8 mouse cellular contexts compared by ENCODE assay signal in the genomic region with DNA sequence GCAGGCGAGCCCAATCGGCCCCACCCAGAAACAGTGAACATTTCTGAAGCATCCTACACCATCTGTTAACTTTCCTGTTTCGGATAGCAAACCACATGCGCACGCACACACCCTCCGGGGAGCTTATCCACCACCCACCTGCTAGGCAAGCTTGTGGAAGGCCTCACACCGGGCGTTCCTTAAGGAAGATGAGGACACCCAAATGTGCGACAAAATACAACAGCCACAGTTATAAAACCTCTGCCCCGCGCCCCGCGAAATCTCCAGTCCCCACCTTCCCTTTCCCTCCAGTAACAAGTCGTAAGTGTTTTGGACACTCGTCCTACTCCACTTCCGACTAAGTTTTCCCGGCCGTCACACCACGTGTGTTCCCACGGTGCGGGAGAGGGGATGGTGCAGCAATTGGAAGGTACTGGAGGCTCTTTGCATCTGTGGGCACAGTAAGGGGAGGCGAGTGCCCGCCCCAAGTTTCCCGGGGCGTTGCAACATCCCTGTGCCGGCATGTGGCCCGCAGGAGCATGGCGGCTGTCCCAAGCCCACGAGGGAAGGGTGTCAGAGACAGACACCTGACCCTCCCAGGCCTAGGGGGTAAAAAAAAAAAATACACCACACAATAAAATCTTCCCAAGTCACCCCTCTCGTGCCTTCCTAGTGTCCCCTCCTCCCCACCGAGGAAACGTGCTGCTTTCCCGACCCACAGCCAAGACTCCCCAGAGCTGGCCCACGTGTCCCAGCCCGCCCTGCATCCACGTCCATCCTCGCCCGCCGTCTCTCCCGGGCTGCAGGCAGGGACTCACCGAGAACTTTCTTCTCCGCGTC. TPM values are rescaled to one million over a fixed set of nuclear protein-coding genes. Genes with fewer than 3 reads are reported as not detected.
A peak's percentile ranks its signal among the peaks of the same experiment; 100 is the strongest.
DNase-seq lines count a peak whose midpoint lies in the region; ATAC-seq and TF ChIP-seq lines count a peak whose summit lies in the region.

No protein-coding gene starts in this region.

- no peak for TF ChIP-seq CTCF in cerebellum, adult 2 months (IDR thresholded peaks at IDR 0.05; ENCODE audit: borderline replicate concordance, insufficient read depth, low read depth, low read length)

- no peaks in the 10 kb centered on the region for H3K27me3 ChIP-seq in cerebellum, adult 2 months (ENCODE audit: control insufficient read depth, insufficient read depth, low read length)
- peaks cover 10% of the 10 kb centered on the region for H3K27me3 ChIP-seq in hindbrain, embryonic 10.5 days (ENCODE audit: insufficient read depth, poor library complexity, severe bottlenecking)

- peaks cover 17% of the 10 kb centered on the region for H3K4me1 ChIP-seq in cerebellum, adult 2 months (ENCODE audit: control insufficient read depth, insufficient read depth, low read length)
- peaks cover 40% of the 10 kb centered on the region for H3K4me1 ChIP-seq in hindbrain, embryonic 10.5 days (replicated peaks)

- under 1% methylated on average over 43 of the region's 43 CpGs for WGBS in cerebellum, adult 2 months
- under 1% methylated on average over 43 of the region's 43 CpGs for WGBS in hindbrain, embryonic 10.5 days

- no peaks in the 10 kb centered on the region for H3K9me3 ChIP-seq in hindbrain, embryonic 10.5 days

- H3K27ac ChIP-seq in cerebellum, adult 2 months (ENCODE audit: insufficient read depth, low read length) = peak overlapping the region; percentile 4; the same call in 1 of the 2 replicates
- H3K27ac ChIP-seq in hindbrain, embryonic 10.5 days = peak overlapping the region; percentile 93

- H3K36me3 ChIP-seq in hindbrain, embryonic 10.5 days = no peaks in the 10 kb centered on the region

- DNase-seq in MN1 (ENCODE audit: low spot score) = peak; percentile 62
- DNase-seq in cerebellum, adult 2 months = peak; percentile 71 to 73
- DNase-seq in hindbrain, embryonic 10.5 days (ENCODE audit: low spot score) = peak; percentile 61
- peak; percentile 35 to 40 for DNase-seq in layer of hippocampus, postnatal 25 days (ENCODE audit: extremely low spot score in 1 of 2, low spot score in 1 of 2)
- peak; percentile 65 for DNase-seq in lung, postnatal 14 days
- DNase-seq in ovary, postnatal 36 days (ENCODE audit: low spot score) = peak; percentile 59
- DNase-seq in thymus, postnatal 36 days = peak; percentile 11 to 32

- peak; percentile 74 for ATAC-seq in frontal cortex, adult (ENCODE audit: low TSS enrichment)

- H3K4me3 ChIP-seq in cerebellum, adult 2 months (replicated peaks; ENCODE audit: insufficient read depth, low read depth, low read length) = peak overlapping the region; percentile 69
- H3K4me3 ChIP-seq in hindbrain, embryonic 10.5 days = peak overlapping the region; percentile 81

- TF ChIP-seq POLR2A in cerebellum, adult 2 months (IDR thresholded peaks at IDR 0.05; ENCODE audit: borderline replicate concordance, insufficient read depth, low read length) = 0 out of 2 replicates have a peak, but pooled peaks have one; percentile 15

RNA-seq across cellular contexts. Expression of gene Ybx3, which starts 0.8 kb away (rescaled TPM):
- 82.2 and 94.0 TPM in 2 replicates for polyA plus RNA-seq in cerebellum, adult 2 months (2012; rRNA removed)
- polyA plus RNA-seq in hindbrain, embryonic 10.5 days (2016; fragmentation: Nextera tagmentation; extraction: Ambion mirVana) = 20.9 and 39.8 TPM in 2 replicates
- total RNA-seq in layer of hippocampus, postnatal 25 days (2021) = 10 to 100 TPM; 45.9 to 48.5 TPM

RNA-seq across cellular contexts. Expression of gene Styk1, which starts 34.0 kb away (rescaled TPM):
- polyA plus RNA-seq in cerebellum, adult 2 months (2012; rRNA removed) = 0.46 and 0.68 TPM in 2 replicates
- 0.31 and 0.41 TPM in 2 replicates for polyA plus RNA-seq in hindbrain, embryonic 10.5 days (2016; fragmentation: Nextera tagmentation; extraction: Ambion mirVana)
- 1 to 10 TPM in 1 of 2 experiments, under 1 TPM in 1; 0.59 to 1.5 TPM for total RNA-seq in layer of hippocampus, postnatal 25 days (2021)

Comparison
In these comparisons a context has a peak if more than half of its experiments do, and no peak if none do; other contexts are left out.
1. Peak in every context shown above with its lines: DNase-seq, ATAC-seq, H3K4me3 ChIP-seq and H3K27ac ChIP-seq.
2. DNase-seq: peak in every context shown above with its lines; median percentile 72 in cerebellum, adult 2 months; 65 in lung, postnatal 14 days; 62 in MN1; 61 in hindbrain, embryonic 10.5 days; 59 in ovary, postnatal 36 days; 38 in layer of hippocampus, postnatal 25 days; 22 in thymus, postnatal 36 days.